ENCODE assay signal across 8 mouse cellular contexts in the genomic region with DNA sequence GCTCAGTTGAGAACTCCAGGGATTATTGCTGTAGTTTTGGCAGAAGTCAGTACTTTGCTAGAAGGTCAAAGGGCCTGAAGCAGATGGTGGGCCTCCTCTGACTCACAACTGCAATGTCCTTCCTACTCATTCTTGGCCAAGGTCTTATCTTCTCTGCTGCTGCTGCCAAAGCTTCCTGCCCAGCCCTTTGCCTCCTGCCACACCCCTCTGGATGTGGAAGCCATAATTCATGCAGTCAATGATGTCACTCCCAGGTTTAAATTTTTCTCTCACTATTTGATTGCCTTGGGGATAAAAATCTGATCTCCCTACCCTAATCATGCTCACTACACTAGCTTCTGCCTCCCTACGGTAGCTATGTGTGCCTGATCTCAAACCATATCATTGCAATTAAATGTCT.
DNase-seq lines count a peak whose midpoint lies in the region; ATAC-seq and TF ChIP-seq lines count a peak whose summit lies in the region.

No protein-coding gene starts in this region.

- H3K27me3 ChIP-seq in CH12.LX (replicated peaks) = no peaks in the 10 kb centered on the region
- no peaks in the 10 kb centered on the region for H3K27me3 ChIP-seq in lung, embryonic 16.5 days (ENCODE audit: control insufficient read depth, insufficient read depth, low read depth, low read length)
- H3K27me3 ChIP-seq in forebrain, embryonic 10.5 days (ENCODE audit: poor library complexity, severe bottlenecking) = no peaks in the 10 kb centered on the region

- H3K4me3 ChIP-seq in CH12.LX (replicated peaks in 1 of 3; ENCODE audit: low read depth in 2 of 3, low read length in 2 of 3, poor library complexity in 1 of 3) = no peak overlapping the region
- H3K4me3 ChIP-seq in lung, embryonic 16.5 days (ENCODE audit: low read length) = no peak overlapping the region
- H3K4me3 ChIP-seq in forebrain, embryonic 10.5 days = no peak overlapping the region

- no peak for TF ChIP-seq RAD21 in CH12.LX (IDR thresholded peaks at IDR 0.05; ENCODE audit: low read depth, low read length)

- no peak for TF ChIP-seq POLR2A in CH12.LX (IDR thresholded peaks at IDR 0.05; ENCODE audit: low read depth, low read length)

- dilution Hi-C loops in CH12.LX (cut with MboI; ENCODE audit: extremely low pct_ligation_motif_present, extremely low pct_unique_long_range_greater_than_20kb, low sequenced_read_pairs) = no loop called here

- peaks cover 12% of the 10 kb centered on the region; the same call in 1 of the 2 replicates for H3K79me2 ChIP-seq in CH12.LX (replicated peaks; ENCODE audit: control insufficient read depth, extremely low read depth, insufficient read depth, poor library complexity, severe bottlenecking)

- H3K4me1 ChIP-seq in CH12.LX (ENCODE audit: control insufficient read depth in 1 of 2, insufficient read depth in 2 of 2) = peaks cover 6 to 27% of the 10 kb centered on the region in 2 experiments
- 0 out of 2 replicates have a peak, but pooled peaks cover 2% of the 10 kb centered on the region for H3K4me1 ChIP-seq in lung, embryonic 16.5 days (replicated peaks; ENCODE audit: control insufficient read depth, insufficient read depth, low read length)
- no peaks in the 10 kb centered on the region for H3K4me1 ChIP-seq in forebrain, embryonic 10.5 days

- intact Hi-C loops in left cerebral cortex, postnatal 4 days (cut with DNase I) = no loop called here

- no peaks in the 10 kb centered on the region for H3K9me3 ChIP-seq in CH12.LX (replicated peaks; ENCODE audit: low read length)
- H3K9me3 ChIP-seq in lung, embryonic 16.5 days (ENCODE audit: control insufficient read depth, low read length) = no peaks in the 10 kb centered on the region
- no peaks in the 10 kb centered on the region for H3K9me3 ChIP-seq in forebrain, embryonic 10.5 days

- 41% methylated on average over 1 of the region's 1 CpGs for WGBS in lung, embryonic 16.5 days
- WGBS in forebrain, embryonic 10.5 days = 88% methylated on average over 1 of the region's 1 CpGs

- no peak for DNase-seq in CH12.LX (ENCODE audit: extremely low read depth)
- DNase-seq in adrenal gland, postnatal 25 days = peak; percentile 51
- DNase-seq in kidney, adult 11 months = peak; percentile 80
- DNase-seq in forebrain, embryonic 10.5 days (ENCODE audit: extremely low spot score, low spot score) = no peak
- no peak for DNase-seq in left cerebral cortex, postnatal 4 days
- no peak for DNase-seq in layer of hippocampus, adult 9-11 months

- no peak for TF ChIP-seq EP300 in CH12.LX (IDR thresholded peaks at IDR 0.05; ENCODE audit: low read length)

- in situ Hi-C loops in CH12.LX (cut with MboI; ENCODE audit: low pct_ligation_motif_present, low pct_unique_long_range_greater_than_20kb, low sequenced_read_pairs) = no loop called here

- H3K4me2 ChIP-seq in CH12.LX (ENCODE audit: insufficient read depth, low read depth, poor library complexity, severe bottlenecking) = 0 out of 2 replicates have a peak overlapping the region, but pooled peaks have one; percentile 10
- no peak overlapping the region for H3K4me2 ChIP-seq in lung, embryonic 16.5 days (ENCODE audit: low read depth, low read length)

- no peak overlapping the region for H3K27ac ChIP-seq in CH12.LX (ENCODE audit: insufficient read depth, low read depth)
- peak overlapping the region; percentile 57; the same call in 1 of the 2 replicates for H3K27ac ChIP-seq in lung, embryonic 16.5 days (ENCODE audit: low read length)
- H3K27ac ChIP-seq in forebrain, embryonic 10.5 days = no peak overlapping the region

- peak; percentile 92 for ATAC-seq in lung, embryonic 16.5 days (ENCODE audit: low read depth)
- no peak for ATAC-seq in erythroid progenitor cell, adult 5-6 weeks (replicated peaks; ENCODE audit: low FRiP score, poor library complexity, severe bottlenecking)

- no peak for TF ChIP-seq CTCF in CH12.LX (conservative IDR thresholded peaks at IDR 0.05 in 1 of 2, IDR thresholded peaks at IDR 0.05 in 1 of 2; ENCODE audit: low read depth in 2 of 2, low read length in 2 of 2)

- H3K9ac ChIP-seq in CH12.LX (ENCODE audit: insufficient read depth, low read depth) = no peak overlapping the region
- H3K9ac ChIP-seq in lung, embryonic 16.5 days (ENCODE audit: low read length) = no peak overlapping the region

- H3K36me3 ChIP-seq in CH12.LX (replicated peaks in 1 of 2; ENCODE audit: control insufficient read depth in 1 of 2, insufficient read depth in 1 of 2, low read length in 1 of 2) = no peaks in the 10 kb centered on the region
- H3K36me3 ChIP-seq in lung, embryonic 16.5 days (ENCODE audit: control insufficient read depth, insufficient read depth, low read length) = no peaks in the 10 kb centered on the region
- no peaks in the 10 kb centered on the region for H3K36me3 ChIP-seq in forebrain, embryonic 10.5 days (replicated peaks)

TF ChIP-seq in CH12.LX, 34 proteins besides CTCF, POLR2A, EP300 and RAD21:
- TF ChIP-seq MEF2A (IDR thresholded peaks at IDR 0.05; ENCODE audit: borderline replicate concordance, low read depth, low read length) (no peak), JUN (IDR thresholded peaks at IDR 0.05; ENCODE audit: insufficient read depth, low read depth, low read length) (no peak), TCF12 (IDR thresholded peaks at IDR 0.05; ENCODE audit: low read depth, low read length) (no peak), USF1 (IDR thresholded peaks at IDR 0.05; ENCODE audit: low read depth, low read length) (no peak), PAX5 (IDR thresholded peaks at IDR 0.05; ENCODE audit: low read length) (no peak), SIN3A (IDR thresholded peaks at IDR 0.05; ENCODE audit: low read length) (no peak), USF2 (conservative IDR thresholded peaks at IDR 0.05; ENCODE audit: low read depth, low read length) (no peak), IRF4 (IDR thresholded peaks at IDR 0.05; ENCODE audit: low read depth, low read length) (no peak), MAFK (IDR thresholded peaks at IDR 0.05; ENCODE audit: insufficient replicate concordance, low read length) (no peak), ETS1 (conservative IDR thresholded peaks at IDR 0.05; ENCODE audit: low read depth, low read length) (no peak), SMC3 (IDR thresholded peaks at IDR 0.05; ENCODE audit: low read depth, low read length) (no peak), GABPA (IDR thresholded peaks at IDR 0.05; ENCODE audit: insufficient replicate concordance, low read depth, low read length) (no peak)

Comparison
In these comparisons a context has a peak if more than half of its experiments do, and no peak if none do; other contexts are left out.
1. DNase-seq: peak in adrenal gland, postnatal 25 days (single experiment) and kidney, adult 11 months (single experiment); none in CH12.LX (single experiment), forebrain, embryonic 10.5 days (single experiment), left cerebral cortex, postnatal 4 days (single experiment) and layer of hippocampus, adult 9-11 months (single experiment).